In genomic region chr5:3247333-3247732, GRCm38 (mm10) we compare ENCODE assay signal across 33 mouse cellular contexts.
DNase-seq lines count a peak whose midpoint lies in the region; ATAC-seq lines count a peak whose summit lies in the region.
"Had no signal": no experiment of that assay in that cellular context is flagged by ENCODE, and none has a peak within 500 bp of the region (broad histone marks: within the 10 kb centered on the region; RNA-seq: fewer than 3 reads in every experiment).

No protein-coding gene starts in this region.

- no peak overlapping the region for H3K4me3 ChIP-seq in embryonic facial prominence, embryonic 14.5 days (ENCODE audit: low read depth, low read length)
- no peak overlapping the region for H3K4me3 ChIP-seq in embryonic facial prominence, embryonic 10.5 days
- H3K4me3 ChIP-seq in macrophage (ENCODE audit: inconsistent target), result no peak overlapping the region
- no peak overlapping the region for H3K4me3 ChIP-seq in limb, embryonic 10.5 days
- H3K4me3 ChIP-seq: embryonic facial prominence, embryonic 15.5 days; forebrain, embryonic 12.5 days; heart, embryonic 10.5 days; heart, embryonic 15.5 days; hindbrain, embryonic 12.5 days; limb, embryonic 13.5 days; lung, embryonic 15.5 days; midbrain, embryonic 15.5 days; neural tube, embryonic 12.5 days had no signal

- H3K27ac ChIP-seq in embryonic facial prominence, embryonic 14.5 days (replicated peaks; ENCODE audit: low read depth, low read length), result no peak overlapping the region
- no peak overlapping the region for H3K27ac ChIP-seq in embryonic facial prominence, embryonic 10.5 days (replicated peaks)
- peak overlapping the region; percentile 77 for H3K27ac ChIP-seq in macrophage
- H3K27ac ChIP-seq in limb, embryonic 10.5 days, result no peak overlapping the region
- H3K27ac ChIP-seq: embryonic facial prominence, embryonic 15.5 days; forebrain, embryonic 12.5 days; heart, embryonic 10.5 days; heart, embryonic 15.5 days; hindbrain, embryonic 12.5 days; kidney, postnatal 0 days; limb, embryonic 13.5 days; lung, embryonic 15.5 days; midbrain, embryonic 15.5 days; neural tube, embryonic 12.5 days; stomach, postnatal 0 days had no signal

- no peaks in the 10 kb centered on the region for H3K36me3 ChIP-seq in embryonic facial prominence, embryonic 14.5 days (ENCODE audit: control insufficient read depth, insufficient read depth, low read length)
- no peaks in the 10 kb centered on the region for H3K36me3 ChIP-seq in embryonic facial prominence, embryonic 10.5 days (replicated peaks)
- no peaks in the 10 kb centered on the region for H3K36me3 ChIP-seq in macrophage (ENCODE audit: inconsistent target)
- H3K36me3 ChIP-seq in limb, embryonic 10.5 days, result no peaks in the 10 kb centered on the region
- H3K36me3 ChIP-seq: embryonic facial prominence, embryonic 15.5 days; forebrain, embryonic 12.5 days; heart, embryonic 10.5 days; heart, embryonic 15.5 days; hindbrain, embryonic 12.5 days; limb, embryonic 13.5 days; lung, embryonic 15.5 days; midbrain, embryonic 15.5 days; neural tube, embryonic 12.5 days had no signal

- no peaks in the 10 kb centered on the region for H3K79me2 ChIP-seq in macrophage (ENCODE audit: inconsistent target)

- 0 out of 2 replicates have a peak, but pooled peaks cover 4% of the 10 kb centered on the region for H3K9me3 ChIP-seq in embryonic facial prominence, embryonic 14.5 days (ENCODE audit: control insufficient read depth, low read length)
- H3K9me3 ChIP-seq in embryonic facial prominence, embryonic 10.5 days, result no peaks in the 10 kb centered on the region
- H3K9me3 ChIP-seq in limb, embryonic 10.5 days (replicated peaks), result no peaks in the 10 kb centered on the region
- H3K9me3 ChIP-seq: embryonic facial prominence, embryonic 15.5 days; forebrain, embryonic 12.5 days; heart, embryonic 10.5 days; heart, embryonic 15.5 days; hindbrain, embryonic 12.5 days; lung, embryonic 15.5 days; midbrain, embryonic 15.5 days; neural tube, embryonic 12.5 days had no signal

- WGBS in embryonic facial prominence, embryonic 14.5 days, result 52% methylated on average over 2 of the region's 2 CpGs
- 82% methylated on average over 2 of the region's 2 CpGs for WGBS in embryonic facial prominence, embryonic 10.5 days
- WGBS in macrophage (ENCODE audit: missing documents), result 18% methylated on average over 2 of the region's 2 CpGs
- 85% methylated on average over 2 of the region's 2 CpGs for WGBS in limb, embryonic 10.5 days

- H3K4me1 ChIP-seq in embryonic facial prominence, embryonic 14.5 days (ENCODE audit: control insufficient read depth, insufficient read depth, low read length), result no peaks in the 10 kb centered on the region
- H3K4me1 ChIP-seq in embryonic facial prominence, embryonic 10.5 days, result no peaks in the 10 kb centered on the region
- H3K4me1 ChIP-seq in limb, embryonic 10.5 days, result no peaks in the 10 kb centered on the region
- H3K4me1 ChIP-seq: forebrain, embryonic 12.5 days; heart, embryonic 10.5 days; heart, embryonic 15.5 days; hindbrain, embryonic 12.5 days; limb, embryonic 13.5 days; lung, embryonic 15.5 days; midbrain, embryonic 15.5 days; neural tube, embryonic 12.5 days had no signal

- H3K9ac ChIP-seq in embryonic facial prominence, embryonic 14.5 days (ENCODE audit: low read depth, low read length), result no peak overlapping the region
- H3K9ac ChIP-seq: embryonic facial prominence, embryonic 15.5 days; forebrain, embryonic 12.5 days; forebrain, postnatal 0 days; heart, embryonic 15.5 days; hindbrain, embryonic 12.5 days; limb, embryonic 13.5 days; lung, embryonic 15.5 days; midbrain, embryonic 15.5 days; neural tube, embryonic 12.5 days had no signal

- ATAC-seq in embryonic facial prominence, embryonic 14.5 days (ENCODE audit: low read depth), result no peak
- ATAC-seq: CD4-positive, CD25-positive, alpha-beta regulatory T cell, adult 4 months; forebrain, postnatal 0 days; intestine, embryonic 16.5 days; midbrain, embryonic 15.5 days; Patski had no signal

- DNase-seq in embryonic facial prominence, embryonic 14.5 days (ENCODE audit: low spot score), result peak; percentile 15
- no peak for DNase-seq in embryonic facial prominence, embryonic 10.5 days (ENCODE audit: low spot score)
- peak; percentile 2 for DNase-seq in NIH3T3 (ENCODE audit: low read depth)
- no peak for DNase-seq in layer of hippocampus, postnatal 14 days (ENCODE audit: low spot score in 2 of 2)
- no peak for DNase-seq in lung, postnatal 25 days (ENCODE audit: low spot score)
- DNase-seq in cerebellum, adult 9-11 months, result no peak
- no peak for DNase-seq in limb, embryonic 10.5 days (ENCODE audit: low spot score)
- DNase-seq: adrenal gland, postnatal 36 days; cerebellum, adult 9-10 months; forebrain, postnatal 0 days; kidney, adult 8-10 months; kidney, postnatal 4 days; lung, postnatal 36 days; right cerebral cortex, adult 18-20 months; spleen, adult 18-20 months; thymus, adult 2 months; thymus, postnatal 36 days had no signal

- no peaks in the 10 kb centered on the region for H3K27me3 ChIP-seq in embryonic facial prominence, embryonic 14.5 days (replicated peaks; ENCODE audit: control insufficient read depth, insufficient read depth, low read length)
- H3K27me3 ChIP-seq in embryonic facial prominence, embryonic 10.5 days (replicated peaks; ENCODE audit: low read depth, poor library complexity, severe bottlenecking), result no peaks in the 10 kb centered on the region
- no peaks in the 10 kb centered on the region for H3K27me3 ChIP-seq in limb, embryonic 10.5 days (ENCODE audit: low read depth, poor library complexity, severe bottlenecking)
- H3K27me3 ChIP-seq: embryonic facial prominence, embryonic 15.5 days; forebrain, embryonic 12.5 days; heart, embryonic 15.5 days; hindbrain, embryonic 12.5 days; lung, embryonic 15.5 days; midbrain, embryonic 15.5 days; neural tube, embryonic 12.5 days; Patski had no signal

- H3K4me2 ChIP-seq in embryonic facial prominence, embryonic 14.5 days (ENCODE audit: low read depth, low read length), result no peak overlapping the region
- H3K4me2 ChIP-seq: embryonic facial prominence, embryonic 15.5 days; forebrain, embryonic 12.5 days; heart, embryonic 15.5 days; hindbrain, embryonic 12.5 days; limb, embryonic 13.5 days; liver, embryonic 11.5 days; lung, embryonic 15.5 days; midbrain, embryonic 15.5 days; neural tube, embryonic 12.5 days had no signal

Comparison
In these comparisons a context has a peak if more than half of its experiments do, and no peak if none do; other contexts are left out.
1. DNase-seq: peak in embryonic facial prominence, embryonic 14.5 days (single experiment) and NIH3T3 (single experiment); none in embryonic facial prominence, embryonic 10.5 days (single experiment), layer of hippocampus, postnatal 14 days (0 of 2), lung, postnatal 25 days (single experiment), cerebellum, adult 9-11 months (single experiment) and limb, embryonic 10.5 days (single experiment).